Mouse (Mus musculus) forebrain, embryonic 14.5 days (tissue): ENCODE results near the gene Fthl17d. TPM values are rescaled to one million over a fixed set of nuclear protein-coding genes. Genes with fewer than 3 reads are reported as not detected.
A peak's percentile ranks its signal among the peaks of the same experiment; 100 is the strongest.
"Not testable (repeated sequence)": the region's sequence is repeated elsewhere in the genome, so short reads cannot be mapped to it uniquely, and the experiment has no call there.

ENCODE experiments used
- ATAC-seq: fragments of 200-750 bp; cut with Nextera tagmentation; 2 replicates; pipeline ENCODE4 v1.8.0; 2017; ENCODE audit warnings: mild to moderate bottlenecking, moderate library complexity
- DNase-seq: peaks from one replicate; pipeline ENCODE4 v3.0.0-alpha.2; 2015; ENCODE audit warnings: low spot score
- H3K27ac ChIP-seq: fragments of 300-500 bp; sonication (generic); 2 replicates; pipeline ENCODE4 v1.5.1; 2014; ENCODE audit warnings: low read depth, mild to moderate bottlenecking, control low read depth, low read length, moderate library complexity
- H3K27me3 ChIP-seq: fragments of 300-500 bp; sonication (generic); replicated peaks from 2 replicates; pipeline ENCODE4 v1.6.1; 2014; ENCODE audit warnings: low read length, control low read depth, mixed read lengths; ENCODE audit not compliant: control insufficient read depth, insufficient read depth
- H3K36me3 ChIP-seq: fragments of 300-500 bp; sonication (generic); 2 replicates; pipeline ENCODE4 v1.6.1; 2014; ENCODE audit warnings: low read length, control low read depth; ENCODE audit not compliant: control insufficient read depth, insufficient read depth
- H3K4me1 ChIP-seq: fragments of 300-500 bp; sonication (generic); 2 replicates; pipeline ENCODE4 v1.6.1; 2014; ENCODE audit warnings: antibody characterized with exemption, low read length, control low read depth; ENCODE audit not compliant: control insufficient read depth, insufficient read depth
- H3K4me2 ChIP-seq: fragments of 300-500 bp; sonication (generic); 2 replicates; pipeline ENCODE4 v1.6.1; 2014; ENCODE audit warnings: mild to moderate bottlenecking, control low read depth, low read length
- H3K4me3 ChIP-seq: fragments of 300-500 bp; sonication (generic); 2 replicates; pipeline ENCODE4 v1.5.1; 2014; ENCODE audit warnings: low read depth, low read length, control low read depth
- H3K9ac ChIP-seq: fragments of 300-500 bp; sonication (generic); 2 replicates; pipeline ENCODE4 v1.6.1; 2014; ENCODE audit warnings: mild to moderate bottlenecking, low read length, control low read depth, moderate library complexity
- H3K9me3 ChIP-seq: fragments of 300-500 bp; sonication (generic); replicated peaks from 2 replicates; pipeline ENCODE4 v1.6.1; 2016; ENCODE audit warnings: low read length, control low read depth, mixed read lengths; ENCODE audit not compliant: control insufficient read depth
- WGBS: fragments of 180-500 bp; shearing (Covaris S2); extraction: QIAGEN DNeasy Blood & Tissue Kit; methylation state at CpG from one replicate; pipeline ENCODE4 v1.1.7; 2014; 5-methylcytosine and 5-hydroxymethylcytosine counted together
- polyA plus RNA-seq: library from polyadenylated mRNA; unstranded; fragments of >200 nt; fragmentation: Nextera tagmentation; extraction: Ambion mirVana; gene quantifications from 2 replicates; pipeline ENCODE4 v1.2.1, GENCODE M21; 2014

Gene Fthl17d
- not detected in 2 replicates for polyA plus RNA-seq

DNA sequence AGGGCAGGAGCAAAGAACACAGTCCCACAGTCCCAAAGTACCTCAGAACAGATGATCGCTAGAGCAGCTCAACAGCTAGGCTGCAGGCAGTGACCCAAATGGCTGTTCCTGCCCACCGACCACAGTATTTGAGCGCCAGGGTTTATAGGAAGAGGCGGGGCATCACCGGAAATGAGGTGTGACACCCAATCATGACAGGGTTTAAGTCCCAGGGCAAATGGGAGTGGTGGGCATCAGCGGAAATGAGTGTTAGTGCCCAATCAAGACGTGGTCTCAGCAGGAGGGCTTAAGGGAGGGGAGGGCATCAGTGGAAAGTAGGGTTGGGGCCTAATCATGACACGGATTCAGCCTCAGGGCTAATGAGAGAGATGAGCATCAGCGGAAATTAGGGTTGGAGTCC is at the start of gene Fthl17d:
TSS of gene Fthl17d (minus strand) at position 101 of the 400 bp plus-strand sequence.
- not testable (repeated sequence) for H3K4me3 ChIP-seq, H3K36me3 ChIP-seq, ATAC-seq, H3K9ac ChIP-seq, H3K27me3 ChIP-seq, H3K4me1 ChIP-seq, H3K9me3 ChIP-seq, H3K4me2 ChIP-seq, H3K27ac ChIP-seq, DNase-seq
- no CpG with 5 or more reads among the region's 9 CpGs for WGBS

DNA sequence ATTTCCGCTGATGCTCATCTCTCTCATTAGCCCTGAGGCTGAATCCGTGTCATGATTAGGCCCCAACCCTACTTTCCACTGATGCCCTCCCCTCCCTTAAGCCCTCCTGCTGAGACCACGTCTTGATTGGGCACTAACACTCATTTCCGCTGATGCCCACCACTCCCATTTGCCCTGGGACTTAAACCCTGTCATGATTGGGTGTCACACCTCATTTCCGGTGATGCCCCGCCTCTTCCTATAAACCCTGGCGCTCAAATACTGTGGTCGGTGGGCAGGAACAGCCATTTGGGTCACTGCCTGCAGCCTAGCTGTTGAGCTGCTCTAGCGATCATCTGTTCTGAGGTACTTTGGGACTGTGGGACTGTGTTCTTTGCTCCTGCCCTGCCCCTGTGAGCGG is 46.6 kb upstream of the Fthl17d start, which contains the start of gene Fthl17e:
TSS of gene Fthl17e (plus strand) at position 301 of the 400 bp plus-strand sequence.
- H3K36me3 ChIP-seq, DNase-seq, H3K9ac ChIP-seq, H3K4me3 ChIP-seq, ATAC-seq, H3K4me1 ChIP-seq, H3K27me3 ChIP-seq, H3K9me3 ChIP-seq, H3K27ac ChIP-seq, H3K4me2 ChIP-seq: not testable (repeated sequence)
- 100% methylated on average over 1 of the region's 10 CpGs for WGBS

DNA sequence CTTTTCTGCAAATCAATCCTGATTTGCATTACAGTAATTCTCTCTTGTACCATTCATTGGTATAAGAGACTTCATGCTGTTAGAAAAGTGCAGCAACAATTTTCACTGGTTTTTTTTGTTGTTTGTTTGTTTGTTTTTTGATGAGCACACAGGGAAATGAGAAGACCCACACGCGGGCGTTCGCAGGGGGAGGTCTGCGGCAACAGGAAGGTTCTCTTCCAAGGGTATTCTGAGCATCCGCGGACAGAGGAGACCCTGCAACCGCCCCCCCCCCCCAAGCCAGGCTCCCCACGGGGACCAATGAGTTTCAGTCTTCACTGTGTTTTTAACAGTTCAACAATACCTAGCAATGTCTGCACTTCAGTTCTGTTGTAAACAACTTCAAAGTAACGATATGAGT is 32.9 kb upstream of the Fthl17d start:
- no peak for DNase-seq
- ATAC-seq: no peak
- 58% methylated on average over 10 of the region's 10 CpGs for WGBS

DNA sequence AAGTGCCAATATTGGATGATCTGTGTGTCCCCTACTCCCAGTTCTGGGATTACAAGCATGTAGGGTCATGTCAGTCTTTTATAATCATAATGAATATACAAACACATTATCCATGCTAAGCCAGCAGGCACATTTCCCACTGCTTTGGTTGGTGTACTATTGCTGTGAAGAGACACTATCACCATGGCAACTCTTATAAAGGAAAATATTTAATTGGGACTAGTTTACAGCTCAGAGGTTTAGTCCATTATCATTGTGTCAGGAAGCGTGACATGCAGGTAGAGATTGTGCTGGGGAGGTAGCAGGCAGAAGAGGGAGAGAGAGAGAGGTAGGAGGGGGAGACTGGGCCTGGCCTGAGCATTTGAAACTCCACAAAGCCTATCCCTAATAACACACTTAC is 29.5 kb upstream of the Fthl17d start:
- DNase-seq (peak; percentile 1), ATAC-seq (no peak)
- 28% methylated on average over 1 of the region's 1 CpGs for WGBS

More for the DNA sequence above, 32.9 kb upstream of the Fthl17d start:
- Histone ChIP-seq H3K9ac (no peak overlapping the region), H3K4me2 (no peak overlapping the region), H3K36me3 (no peaks in the 10 kb centered on the region), H3K4me1 (no peaks in the 10 kb centered on the region), H3K27ac (no peak overlapping the region), H3K4me3 (no peak overlapping the region), H3K9me3 (no peaks in the 10 kb centered on the region), H3K27me3 (no peaks in the 10 kb centered on the region)

DNA sequence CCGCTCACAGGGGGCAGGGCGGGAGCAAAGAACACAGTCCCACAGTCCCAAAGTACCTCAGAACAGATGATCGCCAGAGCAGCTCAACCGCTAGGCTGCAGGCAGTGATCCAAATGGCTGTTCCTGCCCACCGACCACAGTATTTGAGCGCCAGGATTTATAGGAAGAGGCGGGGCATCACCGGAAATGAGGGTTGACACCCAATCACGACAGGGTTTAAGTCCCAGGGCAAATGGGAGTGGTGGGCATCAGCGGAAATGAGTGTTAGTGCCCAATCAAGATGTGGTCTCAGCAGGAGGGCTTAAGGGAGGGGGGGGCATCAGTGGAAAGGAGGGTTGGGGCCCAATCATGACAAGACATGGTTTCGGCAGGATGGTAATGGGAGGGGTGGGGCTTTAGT is 10.1 kb downstream of the Fthl17d start, which contains the start of gene Fthl17c:
TSS of gene Fthl17c (minus strand) at position 101 of the 400 bp plus-strand sequence.
- not testable (repeated sequence) for H3K4me1 ChIP-seq, H3K4me2 ChIP-seq, DNase-seq, H3K4me3 ChIP-seq, ATAC-seq, H3K36me3 ChIP-seq, H3K27ac ChIP-seq, H3K27me3 ChIP-seq, H3K9ac ChIP-seq, H3K9me3 ChIP-seq
- no CpG with 5 or more reads among the region's 11 CpGs for WGBS

More for the DNA sequence above, 29.5 kb upstream of the Fthl17d start:
- Histone ChIP-seq H3K4me2 (no peak overlapping the region), H3K4me3 (no peak overlapping the region), H3K9me3 (no peaks in the 10 kb centered on the region), H3K9ac (no peak overlapping the region), H3K4me1 (no peaks in the 10 kb centered on the region), H3K36me3 (no peaks in the 10 kb centered on the region), H3K27ac (no peak overlapping the region), H3K27me3 (no peaks in the 10 kb centered on the region)

DNA sequence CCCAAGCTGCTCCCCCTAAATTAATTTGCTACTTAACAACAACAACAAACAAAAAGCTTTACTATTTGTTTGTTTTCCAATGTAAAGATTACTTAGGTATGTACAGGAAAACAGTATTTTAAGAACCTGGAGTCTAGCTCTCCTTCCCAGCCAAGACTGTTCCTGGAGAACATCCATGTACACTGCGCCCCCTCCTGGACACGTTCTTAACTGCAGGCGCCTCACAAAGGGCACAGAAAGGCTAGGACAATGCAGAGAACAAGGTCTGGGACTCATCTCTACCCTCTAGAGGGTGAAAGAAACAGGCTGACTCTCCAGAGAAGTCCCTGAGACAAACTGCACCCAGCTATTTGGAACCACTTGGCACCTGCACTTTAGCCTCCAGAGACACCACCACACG is 21.9 kb downstream of the Fthl17d start:
- WGBS: 39% methylated on average over 4 of the region's 4 CpGs
- ATAC-seq, H3K27ac ChIP-seq, H3K9ac ChIP-seq, H3K9me3 ChIP-seq, H3K4me1 ChIP-seq, H3K4me3 ChIP-seq, DNase-seq, H3K36me3 ChIP-seq, H3K4me2 ChIP-seq, H3K27me3 ChIP-seq: not testable (repeated sequence)

DNA sequence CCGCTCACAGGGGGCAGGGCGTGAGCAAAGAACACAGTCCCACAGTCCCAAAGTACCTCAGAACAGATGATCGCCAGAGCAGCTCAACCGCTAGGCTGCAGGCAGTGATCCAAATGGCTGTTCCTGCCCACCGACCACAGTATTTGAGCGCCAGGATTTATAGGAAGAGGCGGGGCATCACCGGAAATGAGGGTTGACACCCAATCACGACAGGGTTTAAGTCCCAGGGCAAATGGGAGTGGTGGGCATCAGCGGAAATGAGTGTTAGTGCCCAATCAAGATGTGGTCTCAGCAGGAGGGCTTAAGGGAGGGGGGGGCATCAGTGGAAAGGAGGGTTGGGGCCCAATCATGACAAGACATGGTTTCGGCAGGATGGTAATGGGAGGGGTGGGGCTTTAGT is 23.7 kb downstream of the Fthl17d start, which contains the start of gene Fthl17b:
TSS of gene Fthl17b (minus strand) at position 101 of the 400 bp plus-strand sequence.
- H3K27me3 ChIP-seq, H3K27ac ChIP-seq, H3K9ac ChIP-seq, ATAC-seq, H3K4me3 ChIP-seq, DNase-seq, H3K4me2 ChIP-seq, H3K36me3 ChIP-seq, H3K9me3 ChIP-seq, H3K4me1 ChIP-seq: not testable (repeated sequence)
- 92% methylated on average over 3 of the region's 11 CpGs for WGBS

DNA sequence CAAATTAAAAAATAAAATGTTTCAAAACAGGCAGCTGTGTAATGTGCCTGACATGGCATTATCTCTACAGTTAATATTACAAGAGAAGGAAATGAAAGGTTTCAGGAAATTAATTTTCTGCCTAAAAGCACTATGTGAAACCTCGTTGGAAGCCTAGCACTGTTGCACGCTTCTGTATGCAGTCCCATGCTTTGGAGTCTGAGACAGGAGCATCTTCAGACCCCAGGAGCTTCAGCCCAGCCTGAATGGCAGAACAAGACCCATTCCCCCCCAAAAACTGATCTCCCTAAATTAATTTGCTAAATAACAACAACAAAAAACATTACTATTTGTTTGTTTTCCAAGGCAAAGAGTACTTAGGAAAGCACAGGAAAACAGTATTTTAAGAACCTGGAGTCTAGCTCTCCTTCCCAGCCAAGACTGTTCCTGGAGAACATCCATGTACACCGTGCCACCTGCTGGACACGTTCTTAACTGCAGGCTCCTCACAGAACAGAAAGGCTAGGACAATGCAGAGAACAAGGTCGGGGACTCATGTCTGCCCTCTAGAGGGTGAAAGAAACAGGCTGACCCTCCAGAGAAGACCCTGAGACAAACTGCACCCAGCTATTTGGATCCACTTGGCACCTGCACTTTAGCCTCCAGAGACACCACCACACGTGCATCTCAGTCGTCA is 38.3 kb downstream of the Fthl17d start:
- not testable (repeated sequence) for H3K4me1 ChIP-seq, H3K27ac ChIP-seq, H3K9ac ChIP-seq, H3K4me3 ChIP-seq, H3K27me3 ChIP-seq, H3K9me3 ChIP-seq, H3K36me3 ChIP-seq, H3K4me2 ChIP-seq
- peak; percentile 83 for DNase-seq
- ATAC-seq: peak; percentile 72; the same call in 1 of the 2 replicates
- 24% methylated on average over 7 of the region's 7 CpGs for WGBS

DNA sequence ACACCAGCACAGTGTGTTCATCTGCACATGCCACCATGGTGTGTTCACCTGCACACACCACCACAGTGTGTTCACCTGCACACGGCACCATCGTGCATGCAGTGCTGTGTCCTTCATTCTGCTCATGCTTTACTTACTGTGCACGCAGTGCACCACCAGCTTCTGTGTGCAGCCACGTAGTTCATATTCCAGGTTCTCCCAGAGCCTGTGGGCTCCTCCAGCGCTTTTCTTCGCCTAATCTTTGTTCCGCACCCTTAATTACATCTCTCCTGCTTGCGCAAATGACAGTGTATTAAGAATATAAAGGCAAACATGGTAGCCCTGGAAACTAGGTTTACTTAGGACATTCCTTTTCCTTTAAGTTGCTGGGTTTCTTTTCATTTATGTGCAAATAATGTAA is 42.5 kb downstream of the Fthl17d start:
- WGBS: 74% methylated on average over 8 of the region's 8 CpGs
- no peaks in the 10 kb centered on the region for H3K9me3 ChIP-seq

More for the DNA sequence above, 42.5 kb downstream of the Fthl17d start:
- Histone ChIP-seq H3K27ac (no peak overlapping the region), H3K4me1 (no peaks in the 10 kb centered on the region), H3K27me3 (no peaks in the 10 kb centered on the region), H3K4me3 (no peak overlapping the region), H3K9ac (no peak overlapping the region), H3K36me3 (no peaks in the 10 kb centered on the region), H3K4me2 (no peak overlapping the region)
- ATAC-seq: no peak
- DNase-seq: no peak
